Mouse (Mus musculus) midbrain, postnatal 0 days (tissue): Measurements from ENCODE around the gene Prpf18. TPM values are rescaled to one million over a fixed set of nuclear protein-coding genes. Genes with fewer than 3 reads are reported as not detected.

Experiments used
- ATAC-seq: fragments of 200-750 bp; cut with Nextera tagmentation; 2 replicates; pipeline ENCODE4 v1.8.0; 2017; ENCODE audit warnings: moderate number of reproducible peaks, mild to moderate bottlenecking, moderate TSS enrichment, moderate library complexity; ENCODE audit not compliant: low FRiP score
- DNase-seq: peaks from one replicate; pipeline ENCODE4 v3.0.0-alpha.2; 2015; ENCODE audit warnings: low spot score
- H3K27ac ChIP-seq: fragments of 300-500 bp; sonication (generic); 2 replicates; pipeline ENCODE4 v1.5.1; 2014; ENCODE audit warnings: low read depth, mild to moderate bottlenecking, low read length, mixed read lengths
- H3K27me3 ChIP-seq: fragments of 300-500 bp; sonication (generic); 2 replicates; pipeline ENCODE4 v1.6.1; 2014; ENCODE audit warnings: low read length, control low read depth, mixed read lengths; ENCODE audit not compliant: insufficient read depth
- H3K36me3 ChIP-seq: fragments of 300-500 bp; sonication (generic); 2 replicates; pipeline ENCODE4 v1.6.1; 2014; ENCODE audit warnings: low read length, control low read depth, mixed read lengths; ENCODE audit not compliant: insufficient read depth
- H3K4me1 ChIP-seq: fragments of 300-500 bp; sonication (generic); 2 replicates; pipeline ENCODE4 v1.6.1; 2014; ENCODE audit warnings: mild to moderate bottlenecking, control low read depth, antibody characterized with exemption, low read length, mixed read lengths; ENCODE audit not compliant: insufficient read depth
- H3K4me2 ChIP-seq: fragments of 300-500 bp; sonication (generic); 2 replicates; pipeline ENCODE4 v1.6.1; 2014; ENCODE audit warnings: low read depth, mild to moderate bottlenecking, low read length, mixed read lengths; ENCODE audit not compliant: poor library complexity, severe bottlenecking
- H3K4me3 ChIP-seq: fragments of 300-500 bp; sonication (generic); 2 replicates; pipeline ENCODE4 v1.5.1; 2014; ENCODE audit warnings: low read depth, mild to moderate bottlenecking, low read length, moderate library complexity
- H3K9ac ChIP-seq: fragments of 300-500 bp; sonication (generic); replicated peaks from 2 replicates; pipeline ENCODE4 v1.6.1; 2014; ENCODE audit warnings: mild to moderate bottlenecking, low read length, moderate library complexity, mixed read lengths; ENCODE audit not compliant: poor library complexity, severe bottlenecking
- H3K9me3 ChIP-seq: fragments of 300-500 bp; sonication (generic); 2 replicates; pipeline ENCODE4 v1.6.1; 2016; ENCODE audit warnings: low read length, control low read depth
- CTCF ChIP-seq: IDR thresholded peaks from 2 replicates; pipeline ENCODE4 v1.5.1; 2016; ENCODE audit warnings: antibody characterized with exemption, mild to moderate bottlenecking
- WGBS: fragments of 180-500 bp; shearing (Covaris S2); extraction: QIAGEN DNeasy Blood & Tissue Kit; methylation state at CpG from one replicate; pipeline ENCODE4 v1.1.7; 2014; 5-methylcytosine and 5-hydroxymethylcytosine counted together
- polyA plus RNA-seq: library from polyadenylated mRNA; unstranded; fragments of >200 nt; fragmentation: Nextera tagmentation; extraction: Ambion mirVana; gene quantifications from 2 replicates; pipeline ENCODE4 v1.2.1, GENCODE M21; 2015
- total RNA-seq: library from RNA; depleted of rRNA; stranded (reverse); fragments of >200 nt; gene quantifications from 2 replicates; pipeline ENCODE4 v1.2.3, GENCODE M21; 2014

The Prpf18 gene
- total and polyA plus RNA-seq, 2 experiments from 2014 or later, result 28.2 to 28.6 TPM

DNA sequence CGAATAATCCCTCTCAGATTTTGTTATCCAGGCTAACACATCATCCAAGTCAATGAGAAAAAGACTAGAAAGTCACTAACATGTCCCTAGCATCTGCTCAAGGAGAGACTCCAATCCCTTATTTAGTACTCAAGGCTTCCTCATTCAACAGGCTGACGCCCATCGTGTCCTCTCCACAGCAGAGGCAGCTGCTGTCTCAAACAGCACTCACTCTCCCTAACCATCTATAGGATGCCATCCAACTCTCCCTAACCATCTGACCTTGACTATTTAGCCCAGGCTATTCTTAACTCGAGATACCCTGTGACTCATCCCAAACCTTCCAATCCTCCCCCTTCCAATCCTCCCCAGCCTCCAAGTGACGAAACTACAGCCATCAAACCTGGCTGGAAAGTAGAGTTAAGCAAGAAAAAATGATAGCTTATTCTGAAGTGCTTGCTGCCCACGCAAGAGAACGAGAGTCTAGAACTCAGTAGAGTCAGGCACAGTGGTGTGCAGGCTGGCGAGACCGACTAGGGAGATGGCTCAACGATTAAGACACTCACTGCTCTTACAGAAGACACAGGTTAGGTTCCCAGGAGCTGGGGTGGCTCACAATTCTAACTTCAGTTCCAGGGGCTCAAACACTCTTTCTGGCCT is 21.6 kb downstream of the Prpf18 start:
- no peak overlapping the region for H3K9ac ChIP-seq
- H3K4me3 ChIP-seq, result no peak overlapping the region
- no peaks in the 10 kb centered on the region for H3K9me3 ChIP-seq
- H3K36me3 ChIP-seq, result peaks cover 36% of the 10 kb centered on the region
- ATAC-seq (no peak), DNase-seq (no peak)
- H3K4me1 ChIP-seq, result no peaks in the 10 kb centered on the region
- H3K27ac ChIP-seq, result no peak overlapping the region
- no peak overlapping the region for H3K4me2 ChIP-seq
- no peak for TF ChIP-seq CTCF
- 96% methylated on average over 10 of the region's 10 CpGs for WGBS
- no peaks in the 10 kb centered on the region for H3K27me3 ChIP-seq

GRCm38 (mm10) chr2:4629470-4629869 is 22.4 kb downstream of the Prpf18 start:
- no peaks in the 10 kb centered on the region for H3K27me3 ChIP-seq
- no peak for TF ChIP-seq CTCF
- DNase-seq (no peak), ATAC-seq (no peak)
- no peak overlapping the region for H3K9ac ChIP-seq
- H3K4me2 ChIP-seq, result no peak overlapping the region
- H3K4me3 ChIP-seq, result no peak overlapping the region
- no peak overlapping the region for H3K27ac ChIP-seq
- 89% methylated on average over 11 of the region's 11 CpGs for WGBS
- H3K36me3 ChIP-seq, result peaks cover 35% of the 10 kb centered on the region
- no peaks in the 10 kb centered on the region for H3K4me1 ChIP-seq
- H3K9me3 ChIP-seq, result no peaks in the 10 kb centered on the region

DNA sequence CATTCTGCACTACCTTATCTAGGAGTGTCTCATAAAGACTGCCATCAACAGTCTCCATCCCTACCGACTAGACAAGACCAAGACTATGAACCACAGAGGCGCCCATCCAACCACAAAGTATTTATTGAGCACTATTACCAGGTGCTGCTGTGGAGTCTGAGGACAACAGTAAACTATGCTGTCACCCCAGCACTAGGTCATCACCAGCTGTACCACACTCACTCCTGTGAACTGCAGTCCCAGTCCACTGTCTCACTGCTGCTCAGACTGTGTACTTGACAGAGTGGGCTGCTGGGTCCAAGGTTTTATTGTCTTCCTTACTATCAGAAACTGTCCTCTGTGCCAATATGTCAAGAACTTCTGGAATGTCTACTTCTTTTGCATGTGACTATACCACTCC is 23.0 kb downstream of the Prpf18 start:
- H3K9me3 ChIP-seq, result no peaks in the 10 kb centered on the region
- ATAC-seq (no peak), DNase-seq (no peak)
- H3K4me1 ChIP-seq, result no peaks in the 10 kb centered on the region
- no peak for TF ChIP-seq CTCF
- no peak overlapping the region for H3K27ac ChIP-seq
- H3K9ac ChIP-seq, result no peak overlapping the region
- H3K27me3 ChIP-seq, result no peaks in the 10 kb centered on the region
- 96% methylated on average over 2 of the region's 2 CpGs for WGBS
- H3K4me2 ChIP-seq, result no peak overlapping the region
- peaks cover 30% of the 10 kb centered on the region for H3K36me3 ChIP-seq
- no peak overlapping the region for H3K4me3 ChIP-seq

- 94% methylated on average over 3 of the region's 3 CpGs for WGBS
- peaks cover 19% of the 10 kb centered on the region for H3K36me3 ChIP-seq
Observed at GRCm38 (mm10) chr2:4626911-4627310, 25.0 kb downstream of the Prpf18 start.

GRCm38 (mm10) chr2:4621471-4621985 is 30.4 kb downstream of the Prpf18 start:
- Histone ChIP-seq H3K36me3 (peaks cover 6% of the 10 kb centered on the region), H3K27me3 (no peaks in the 10 kb centered on the region), H3K27ac (no peak overlapping the region), H3K4me2 (no peak overlapping the region), H3K9me3 (no peaks in the 10 kb centered on the region), H3K4me3 (no peak overlapping the region), H3K4me1 (no peaks in the 10 kb centered on the region), H3K9ac (no peak overlapping the region)
- ATAC-seq (no peak), DNase-seq (no peak)
- no peak for TF ChIP-seq CTCF
- 84% methylated on average over 3 of the region's 3 CpGs for WGBS

More at GRCm38 (mm10) chr2:4626911-4627310, 25.0 kb downstream of the Prpf18 start:
- H3K4me2 ChIP-seq, result no peak overlapping the region
- no peak for TF ChIP-seq CTCF
- H3K4me1 ChIP-seq, result no peaks in the 10 kb centered on the region
- H3K27ac ChIP-seq, result no peak overlapping the region
- no peak overlapping the region for H3K4me3 ChIP-seq
- no peak overlapping the region for H3K9ac ChIP-seq
- no peaks in the 10 kb centered on the region for H3K9me3 ChIP-seq
- ATAC-seq (no peak), DNase-seq (no peak)
- H3K27me3 ChIP-seq, result no peaks in the 10 kb centered on the region

DNA sequence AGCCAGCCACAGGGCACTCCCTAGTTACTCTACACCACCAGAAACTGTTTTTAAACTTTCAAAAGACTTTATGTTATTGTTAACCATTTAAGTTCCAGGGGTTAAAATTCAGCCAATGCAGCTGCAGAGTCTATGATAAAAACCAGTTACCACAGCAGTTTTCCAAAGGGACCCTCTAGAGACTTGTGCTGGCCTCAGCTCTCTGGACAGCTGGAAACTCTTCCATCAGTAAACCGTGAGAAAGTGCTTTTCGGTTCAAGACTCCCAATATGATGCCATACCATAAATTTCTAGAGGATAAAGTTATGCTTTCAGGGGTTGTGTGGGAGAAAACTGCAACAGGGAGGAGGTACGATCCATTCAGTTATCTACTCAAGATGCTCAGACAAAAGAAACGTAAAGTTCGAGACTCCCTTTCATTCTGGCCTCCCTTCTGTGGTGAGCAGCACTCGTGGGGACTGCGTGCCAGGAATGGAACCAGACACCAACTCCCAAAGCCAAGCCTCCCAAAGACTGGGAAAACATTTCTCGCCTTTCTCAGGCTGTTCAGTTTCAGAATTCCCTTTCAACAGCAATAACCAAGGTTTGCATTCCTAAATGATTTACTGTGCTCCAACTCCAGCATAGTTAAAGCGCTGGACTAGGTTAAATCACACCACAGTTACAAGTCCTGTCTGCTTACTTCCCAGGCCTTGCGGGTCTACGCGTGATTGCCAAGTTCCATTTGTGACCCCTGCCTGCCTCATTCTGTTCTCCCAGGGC is 31.1 kb downstream of the Prpf18 start:
- DNase-seq, result no peak
- Histone ChIP-seq H3K9me3 (no peaks in the 10 kb centered on the region), H3K36me3 (peaks cover 6% of the 10 kb centered on the region), H3K4me1 (no peaks in the 10 kb centered on the region), H3K27me3 (no peaks in the 10 kb centered on the region), H3K9ac (no peak overlapping the region), H3K4me2 (no peak overlapping the region), H3K4me3 (no peak overlapping the region), H3K27ac (no peak overlapping the region)
- no peak for TF ChIP-seq CTCF
- 72% methylated on average over 12 of the region's 12 CpGs for WGBS
- no peak for ATAC-seq
